Mouse (Mus musculus): ENCODE results near the gene Ndufb5.

DNA sequence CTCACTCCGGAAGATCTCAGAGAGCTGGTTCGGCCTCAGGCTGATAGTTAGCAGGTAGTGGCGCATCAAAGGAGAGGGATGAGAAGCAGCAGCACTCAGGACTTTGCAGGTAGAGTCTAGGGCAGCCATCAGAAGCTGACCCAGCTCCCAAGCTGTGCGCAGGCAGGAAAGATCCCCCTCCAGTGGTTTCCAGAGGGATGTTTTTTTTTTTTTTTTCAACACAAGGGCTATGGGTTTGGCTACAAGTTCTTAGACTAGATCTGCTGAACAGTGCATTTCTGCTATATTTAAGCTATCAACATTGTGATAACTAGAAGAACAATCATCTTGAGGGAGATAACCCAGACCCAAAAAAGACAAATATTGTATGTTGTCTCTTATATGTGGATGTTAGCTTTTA lies 49.6 kb upstream of the Ndufb5 start:
- peak; percentile 50 for TF ChIP-seq CTCF (IDR thresholded peaks at IDR 0.05; ENCODE audit: low read depth)
- TF ChIP-seq EP300 (optimal IDR thresholded peaks at IDR 0.05), result no peak

Data from stomach, postnatal 0 days (tissue).